Mouse (Mus musculus) bone marrow, adult 2 months (tissue): ENCODE data around the gene Esrp2.
A peak's percentile ranks its signal among the peaks of the same experiment; 100 is the strongest.

Experiments
- CTCF ChIP-seq: fragments of 200-500 bp; IDR thresholded peaks from 2 replicates; pipeline ENCODE4 v1.5.1; 2011; ENCODE audit warnings: low read length, control low read depth; ENCODE audit not compliant: control insufficient read depth, insufficient read depth
- POLR2A ChIP-seq: fragments of 200-500 bp; IDR thresholded peaks from 2 replicates; pipeline ENCODE4 v1.6.1; 2011; ENCODE audit warnings: low read depth, mild to moderate bottlenecking, control low read depth, low read length, borderline replicate concordance; ENCODE audit not compliant: control insufficient read depth

- TF ChIP-seq POLR2A (no peak), CTCF (peak; percentile 56)
These were observed 20.9 kb downstream of the Esrp2 start for GRCm38 (mm10) chr8:106115897-106116296.
